Mouse (Mus musculus): ENCODE results near the gene Msx1.

The Msx1 gene

DNA sequence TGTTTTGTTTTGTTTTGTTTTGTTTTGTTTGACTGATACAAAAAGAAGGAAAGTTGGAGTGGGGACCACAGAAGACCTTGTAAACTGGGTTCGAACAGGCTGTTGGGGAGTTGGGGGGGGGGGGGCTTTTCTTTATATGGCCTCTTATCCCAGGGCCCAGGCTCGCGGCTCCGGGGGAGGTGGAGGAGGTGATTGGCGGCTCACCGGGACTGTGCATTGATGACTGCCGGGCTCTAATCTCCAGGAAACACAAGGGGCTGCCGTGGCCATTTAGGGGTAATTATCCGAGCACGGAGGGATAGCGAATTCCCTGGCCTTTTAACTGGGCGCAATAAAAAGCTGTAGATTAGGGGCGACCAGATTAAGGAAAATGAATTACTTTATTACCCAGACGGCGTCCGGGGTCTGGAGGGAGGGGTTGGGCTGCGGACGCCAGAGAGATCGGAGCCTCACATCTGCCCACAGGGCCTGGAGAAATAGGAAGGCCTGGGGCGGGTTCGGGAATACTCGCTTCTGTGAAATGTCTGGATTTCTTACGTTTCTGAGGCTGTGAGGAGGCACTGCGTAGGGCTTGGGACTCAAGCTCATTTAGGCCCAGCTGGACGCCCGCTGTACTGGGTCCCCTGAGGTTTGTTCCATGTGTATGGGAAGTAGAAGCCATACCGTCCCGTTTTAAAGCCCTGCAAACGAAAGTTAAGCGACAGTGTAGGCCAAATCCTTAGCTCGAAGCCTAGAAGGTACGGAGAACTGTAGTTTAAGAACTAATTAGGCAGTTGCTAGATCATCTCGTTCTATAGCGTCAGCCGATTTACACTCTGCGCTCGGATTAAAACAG lies 1.4 kb upstream of the Msx1 start:
- DNase-seq, result peak; percentile 39

DNA sequence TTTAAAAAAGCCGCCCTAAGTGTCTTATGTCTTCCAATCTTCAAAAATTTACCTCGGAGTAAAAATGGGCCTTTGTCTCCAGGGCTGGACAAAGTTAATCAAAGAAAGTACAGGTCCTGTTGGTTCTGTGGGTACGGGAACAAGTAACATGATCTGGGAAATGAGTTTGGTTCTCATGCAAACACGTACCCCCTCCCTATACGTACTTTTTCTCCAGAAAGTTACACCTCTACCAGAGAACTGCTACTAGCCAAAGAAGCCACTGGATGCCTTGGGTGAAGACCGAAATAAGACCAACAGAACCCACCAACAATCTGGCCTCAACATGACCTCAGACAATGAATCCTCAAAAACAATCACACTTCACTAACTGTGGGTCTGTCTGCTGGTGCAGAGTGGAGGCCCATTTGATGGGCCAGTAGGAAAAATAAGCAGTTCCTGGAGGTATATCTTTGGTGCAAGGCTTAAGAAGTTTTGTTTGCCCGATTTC lies 773 bp upstream of the Msx1 start:
- DNase-seq, result peak; percentile 31

DNA sequence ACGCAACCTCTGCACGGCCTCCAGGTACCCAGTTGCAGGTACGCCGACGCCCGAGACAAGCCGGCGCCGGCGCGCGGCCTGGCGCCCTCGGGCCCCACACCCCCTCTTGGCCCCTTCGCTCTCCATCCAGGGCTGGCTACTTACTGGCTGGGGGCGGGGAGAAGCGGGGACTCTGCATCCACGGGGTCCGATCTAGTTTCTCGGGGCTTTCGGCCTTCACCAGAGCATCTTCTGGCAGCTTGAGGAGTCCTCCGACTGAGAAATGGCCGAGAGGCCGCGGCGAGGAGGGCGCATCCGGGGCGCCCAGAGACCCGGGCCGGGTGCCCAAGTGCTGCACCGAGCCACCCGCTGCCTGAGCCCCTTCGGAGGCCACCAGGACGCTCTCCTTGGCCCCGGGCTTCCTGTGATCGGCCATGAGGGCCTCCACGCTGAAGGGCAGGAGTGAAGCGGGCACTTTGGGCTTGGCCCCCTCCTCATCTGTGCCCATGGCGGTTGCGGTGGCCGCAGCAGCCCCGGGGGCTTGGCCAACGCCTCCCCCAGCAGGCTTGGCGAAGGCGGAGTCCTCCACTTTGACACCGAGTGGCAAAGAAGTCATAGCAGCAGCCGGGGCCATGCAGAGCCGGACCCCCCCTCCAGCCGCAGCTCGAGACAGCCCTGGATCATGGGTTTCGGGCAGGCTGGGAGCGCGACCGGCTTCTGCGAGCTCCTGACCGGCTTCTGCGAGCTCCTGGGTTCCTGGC lies 492 bp downstream of the Msx1 start:
- peak; percentile 50 for DNase-seq

DNA sequence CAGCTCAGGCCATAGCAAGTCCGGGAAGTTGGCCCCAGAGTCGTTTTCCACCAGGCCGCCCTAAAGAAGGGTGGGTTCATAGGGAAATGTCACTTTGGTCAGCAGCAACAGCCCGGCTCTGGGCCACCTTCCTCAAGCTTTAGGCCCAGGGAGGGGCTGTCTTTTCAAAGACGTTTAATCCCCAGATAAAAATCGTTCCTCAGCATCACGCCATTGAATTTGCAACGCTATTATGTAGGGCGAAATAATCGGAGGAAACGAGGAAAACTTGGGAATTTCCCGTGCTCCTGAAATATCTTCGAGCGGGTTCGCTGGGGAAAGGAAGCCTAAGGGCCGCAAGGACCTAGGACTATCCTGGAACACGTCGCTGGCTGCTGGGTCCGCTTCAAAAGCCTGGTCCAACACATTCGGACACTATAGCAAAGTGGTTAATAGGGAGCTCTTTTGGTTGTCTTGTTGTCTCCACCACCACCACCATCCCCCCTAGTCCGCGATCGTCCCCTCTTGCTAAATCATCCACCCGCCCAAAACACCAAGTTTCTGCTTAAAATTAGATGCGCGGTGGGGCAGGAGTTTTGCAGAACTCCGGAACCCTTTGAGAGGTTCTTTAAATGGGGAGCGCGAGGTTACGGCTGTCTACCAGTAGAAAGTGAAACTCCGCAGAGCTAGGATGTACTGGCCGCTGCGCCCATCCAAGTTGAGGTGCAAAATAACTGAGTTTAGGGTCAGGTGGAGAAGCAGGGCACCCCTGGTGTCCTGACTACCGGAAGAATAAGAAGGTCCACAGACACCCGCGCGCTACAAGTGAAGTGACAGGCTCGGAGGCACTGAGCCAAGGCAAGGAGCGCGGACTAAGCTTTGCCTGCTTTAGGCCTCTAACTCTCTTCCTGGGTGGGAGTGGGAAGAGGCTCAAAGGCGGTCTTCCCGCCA lies 1.3 kb downstream of the Msx1 start:
- peak; percentile 48 for DNase-seq

DNA sequence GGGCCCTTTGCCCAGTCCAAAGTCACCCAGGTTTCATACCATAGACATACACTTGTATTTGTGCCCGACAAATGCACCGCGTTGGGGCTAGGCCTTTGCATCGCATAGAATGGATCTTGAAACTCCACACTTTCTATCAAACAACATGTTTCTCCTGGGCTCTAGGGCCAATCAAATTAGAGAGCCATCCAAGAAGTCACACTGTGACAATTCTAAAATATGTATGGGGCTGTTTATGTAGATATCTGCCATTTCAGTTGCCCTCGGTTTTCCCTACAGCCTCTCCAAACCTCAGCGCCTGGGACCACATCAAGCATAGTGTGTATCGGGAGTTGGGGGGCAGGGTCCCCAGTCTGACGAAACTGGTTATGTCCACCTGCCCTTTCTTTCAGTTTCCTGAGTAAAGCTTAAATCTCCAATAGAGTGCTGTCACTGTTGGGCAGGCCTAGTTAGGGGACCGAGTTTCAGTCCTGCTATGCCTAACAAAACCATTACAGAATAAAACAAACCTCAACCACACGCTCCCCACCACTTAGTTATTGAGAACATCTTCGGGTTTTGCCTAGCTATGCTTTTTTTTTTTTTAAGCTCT lies 2.2 kb downstream of the Msx1 start:
- peak; percentile 33 for DNase-seq

DNA sequence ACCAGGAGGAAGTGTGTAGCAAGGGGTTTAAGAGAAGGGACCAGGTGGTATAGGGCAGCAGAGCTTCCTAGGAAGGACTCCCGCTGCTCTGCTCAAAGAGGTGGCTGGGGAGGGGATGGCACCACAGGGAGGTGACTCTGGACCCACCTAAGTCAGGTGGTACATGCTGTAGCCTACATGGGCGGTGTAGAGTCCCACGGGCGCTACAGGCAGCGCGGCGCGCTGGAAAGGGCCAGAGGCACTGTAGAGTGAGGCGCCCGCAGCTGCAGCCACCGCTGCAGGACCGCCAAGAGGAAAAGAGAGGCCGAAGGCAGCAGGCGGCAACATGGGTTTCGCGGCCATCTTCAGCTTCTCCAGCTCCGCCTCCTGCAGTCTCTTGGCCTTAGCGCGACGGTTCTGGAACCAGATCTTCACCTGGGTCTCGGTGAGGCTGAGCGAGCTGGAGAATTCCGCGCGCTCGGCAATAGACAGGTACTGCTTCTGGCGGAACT lies 3.2 kb downstream of the Msx1 start:
- DNase-seq, result peak; percentile 45

- no peak for DNase-seq
Measured at GRCm38 (mm10) chr5:37820689-37821088, 3.7 kb downstream of the Msx1 start.

DNA sequence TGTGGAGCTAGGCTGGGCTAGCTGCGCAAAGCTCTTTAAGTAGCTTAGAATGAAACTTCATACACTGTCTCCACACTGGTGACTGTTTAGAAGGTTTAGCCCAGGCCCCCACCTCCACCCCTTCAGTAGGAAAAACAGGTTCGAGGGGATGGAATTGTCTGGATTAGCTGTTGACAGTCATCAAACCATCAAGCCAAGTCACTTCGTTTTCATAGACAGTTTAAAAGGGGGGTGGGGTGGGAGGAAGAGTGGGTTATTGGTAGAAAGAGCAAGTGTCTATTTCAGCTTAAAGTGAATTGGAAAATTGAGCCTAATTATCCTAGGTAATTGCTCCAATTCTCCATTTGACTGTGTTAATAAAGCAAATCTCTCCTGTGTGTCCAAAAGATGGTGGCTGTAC lies 4.4 kb downstream of the Msx1 start:
- no peak for DNase-seq

- no peak for DNase-seq
Measured at GRCm38 (mm10) chr5:37819541-37819940, 4.8 kb downstream of the Msx1 start.

DNA sequence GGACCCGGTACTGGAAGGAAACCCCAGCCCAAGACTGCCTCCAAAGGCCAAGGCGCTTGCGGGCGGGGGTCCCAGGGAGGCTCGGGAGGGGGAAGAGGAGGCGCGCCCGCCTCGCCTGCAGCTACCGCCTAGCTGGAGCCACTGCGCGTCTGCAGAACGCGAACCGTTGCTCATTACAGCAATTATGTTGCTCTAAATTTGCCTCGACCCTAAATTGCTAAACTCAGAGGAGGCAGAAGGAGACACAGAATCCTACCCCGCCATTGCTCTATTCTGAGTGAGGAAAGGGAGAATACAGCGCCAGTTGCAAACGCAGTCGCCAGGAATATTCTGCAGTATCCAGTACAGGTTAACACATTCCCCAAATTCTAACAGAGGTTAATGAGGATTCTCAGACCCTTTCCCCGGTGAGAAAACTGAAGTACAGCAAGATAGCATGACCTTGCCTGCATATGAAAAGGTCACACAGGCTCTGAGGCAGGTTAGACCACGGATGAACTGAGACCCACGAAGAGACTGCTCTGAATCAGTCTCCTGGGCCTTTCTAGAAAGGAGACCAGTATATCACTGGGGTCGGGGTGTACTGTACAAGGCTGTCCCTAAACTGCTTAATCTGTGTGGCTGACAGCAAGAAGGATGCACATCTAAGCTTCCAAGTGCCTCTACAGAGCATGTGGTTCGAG lies 5.7 kb downstream of the Msx1 start:
- DNase-seq, result no peak

- DNase-seq, result no peak
Measured at GRCm38 (mm10) chr5:37817658-37818532, 6.5 kb downstream of the Msx1 start.

DNA sequence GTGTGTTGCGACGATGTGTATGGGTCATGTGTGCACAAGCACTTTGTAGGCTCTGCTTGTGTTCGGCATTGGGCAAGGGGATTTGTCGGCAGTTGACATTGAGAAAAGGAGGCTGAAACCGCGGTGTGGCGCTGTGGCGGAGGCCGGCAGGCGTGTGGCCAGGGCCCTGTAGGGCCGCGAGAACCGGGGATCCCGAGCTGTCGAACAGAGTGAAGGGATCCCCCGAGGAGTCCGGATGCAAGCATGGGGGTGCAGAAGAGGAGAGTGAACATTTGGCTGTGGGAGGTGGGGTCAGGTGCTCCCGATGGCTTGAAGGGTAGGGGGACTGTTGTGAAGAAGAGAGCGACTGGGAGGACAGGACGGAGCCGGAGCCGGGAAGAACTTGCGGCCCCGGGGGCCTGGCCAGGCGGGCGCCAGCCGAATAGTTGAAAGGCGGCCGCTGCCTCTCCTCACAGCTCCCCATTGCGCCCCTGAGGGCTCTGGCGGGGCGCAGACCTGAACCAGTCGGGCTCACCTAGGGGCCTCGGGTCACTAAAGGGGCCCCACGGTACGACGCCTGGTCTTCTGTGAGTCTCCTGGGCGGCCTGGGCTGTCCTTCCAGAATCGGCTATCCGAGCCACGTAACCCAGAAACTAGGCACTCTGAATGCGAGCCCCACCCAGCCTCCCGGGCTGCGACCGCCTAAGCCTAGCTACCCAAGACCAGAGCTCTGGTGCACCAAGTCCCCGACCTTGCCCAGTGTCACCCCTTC lies 7.3 kb downstream of the Msx1 start:
- DNase-seq, result peak; percentile 70

- DNase-seq, result no peak
Measured at GRCm38 (mm10) chr5:37815909-37816308, 8.5 kb downstream of the Msx1 start.

DNA sequence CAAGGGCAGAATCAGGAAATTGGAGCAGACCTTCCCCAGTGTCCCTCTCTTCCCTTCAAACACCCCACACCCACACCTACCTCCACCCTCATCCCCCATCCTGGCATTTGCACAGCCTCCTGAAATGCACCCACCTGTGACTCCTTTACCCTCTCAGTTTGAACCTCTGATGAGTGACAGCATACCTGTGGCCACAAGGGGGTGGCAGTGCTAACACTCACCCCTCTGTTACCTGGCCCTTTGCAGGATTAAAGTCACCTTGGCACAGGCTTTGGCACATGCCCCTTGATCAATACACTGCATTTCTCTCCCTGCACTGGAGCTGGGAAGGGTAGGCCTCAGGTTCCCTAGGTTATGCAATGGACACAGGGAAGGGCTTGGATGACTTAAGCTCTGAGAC lies 10.2 kb downstream of the Msx1 start:
- DNase-seq, result no peak

DNA sequence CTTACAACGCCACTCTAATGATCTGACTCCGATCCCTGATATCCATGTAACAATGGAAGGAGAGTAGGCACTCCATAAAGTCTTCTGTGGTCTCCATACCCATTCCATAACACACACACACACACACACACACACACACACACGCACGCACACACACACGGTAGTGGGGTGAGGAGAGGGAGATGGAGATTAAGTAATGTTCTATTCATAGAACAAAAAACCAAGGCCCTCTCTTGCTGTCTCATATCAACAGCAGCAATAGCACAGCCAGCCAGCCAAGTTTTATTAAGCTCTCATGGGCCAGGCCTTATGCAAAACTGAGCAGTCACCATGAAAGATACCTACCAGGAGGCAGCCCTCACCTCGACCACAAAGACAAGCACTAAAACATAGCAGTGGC lies 19.1 kb downstream of the Msx1 start:
- DNase-seq, result no peak

DNA sequence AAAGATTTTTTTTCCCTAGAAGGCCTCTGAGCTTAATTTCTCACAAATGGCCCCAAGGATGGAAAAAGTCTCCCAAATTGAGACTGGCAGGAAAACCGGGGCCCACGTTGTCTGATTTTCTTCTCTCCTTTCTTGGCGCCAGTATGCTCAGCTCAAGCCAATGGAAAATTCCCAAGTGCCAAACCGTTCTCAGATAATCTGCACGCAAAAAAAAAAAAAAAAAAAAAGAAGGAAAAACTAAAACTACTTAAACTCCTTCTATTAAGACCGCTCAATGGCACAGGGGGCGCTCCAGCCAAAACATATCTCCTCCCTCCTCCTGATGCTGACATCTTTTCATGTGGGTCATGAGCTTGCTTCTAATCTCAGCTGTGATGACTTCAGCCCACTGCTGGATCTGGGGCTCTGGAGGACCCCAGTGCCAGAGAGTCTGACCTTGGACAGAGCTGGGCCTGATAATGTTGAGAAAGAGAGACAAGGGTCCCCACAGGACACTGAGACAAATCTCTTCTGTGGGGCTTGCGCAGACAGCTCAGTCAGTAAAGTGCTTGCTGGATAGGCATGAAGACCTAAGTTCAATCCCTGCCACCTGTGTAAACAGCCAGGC lies 19.8 kb downstream of the Msx1 start:
- no peak for DNase-seq

DNA sequence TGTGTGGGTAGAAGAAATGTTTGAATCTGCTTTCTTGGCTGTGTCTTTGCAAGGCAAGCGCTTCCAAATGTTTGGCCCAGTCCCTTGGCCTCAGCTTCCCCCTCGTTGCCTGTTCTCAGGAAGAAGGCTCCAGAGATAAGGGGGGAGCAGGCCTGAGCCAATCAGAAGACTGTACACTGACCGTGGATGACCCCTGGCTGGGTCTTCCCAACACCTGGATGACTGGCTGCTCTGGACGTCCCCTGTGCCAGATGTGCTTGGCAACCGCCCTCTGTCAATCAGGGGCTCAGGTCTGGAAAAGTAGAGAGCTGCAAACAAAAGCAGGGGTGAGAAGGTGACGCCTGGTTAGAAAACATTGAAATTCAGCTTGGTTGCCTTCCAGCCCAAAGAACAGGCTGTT lies 27.1 kb downstream of the Msx1 start:
- no peak for DNase-seq

DNA sequence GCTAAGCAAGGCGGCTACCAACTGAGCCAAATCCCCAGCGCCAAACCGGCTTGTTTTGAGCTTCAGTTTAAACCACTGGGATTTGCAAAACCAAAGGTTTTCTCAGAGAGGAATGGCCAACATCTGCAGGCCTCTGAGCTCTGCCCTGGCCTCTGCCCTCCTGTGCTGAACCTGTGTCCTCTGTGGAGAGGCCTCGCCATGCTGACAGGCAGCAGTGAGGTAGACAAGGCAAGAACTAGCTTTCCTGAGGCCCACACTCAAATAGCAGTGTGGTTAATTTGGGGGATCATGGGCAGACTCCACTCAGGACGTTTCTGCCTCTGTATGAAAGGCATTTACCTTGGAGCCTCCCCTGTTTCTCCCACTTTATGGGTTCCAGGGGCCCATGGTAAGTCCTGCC lies 27.6 kb downstream of the Msx1 start:
- DNase-seq, result no peak

GRCm38 (mm10) chr5:37795691-37796090 lies 28.7 kb downstream of the Msx1 start:
- DNase-seq, result no peak

GRCm38 (mm10) chr5:37792154-37792553 lies 32.2 kb downstream of the Msx1 start:
- DNase-seq, result no peak
